Mouse (Mus musculus) kidney, adult 2 months (tissue): ENCODE measurements at regions not wholly inside any gene's neighbourhood (a gene's known extent, or its start where the extent isn't known, plus 50 kb on each side); places are given as distances from the start of the nearest gene placed in this dataset.

Experiments
- CTCF ChIP-seq: fragments of 200-500 bp; conservative IDR thresholded peaks from 2 replicates; pipeline ENCODE4 v1.5.1; 2011; ENCODE audit warnings: low read depth, mild to moderate bottlenecking, control low read depth, low read length, moderate library complexity, mixed read lengths; ENCODE audit not compliant: insufficient read depth, insufficient read length
- POLR2A ChIP-seq: fragments of 200-500 bp; IDR thresholded peaks from one replicate; pipeline ENCODE4 v1.6.1; 2011; ENCODE audit warnings: low read depth, low read length, control low read depth

DNA sequence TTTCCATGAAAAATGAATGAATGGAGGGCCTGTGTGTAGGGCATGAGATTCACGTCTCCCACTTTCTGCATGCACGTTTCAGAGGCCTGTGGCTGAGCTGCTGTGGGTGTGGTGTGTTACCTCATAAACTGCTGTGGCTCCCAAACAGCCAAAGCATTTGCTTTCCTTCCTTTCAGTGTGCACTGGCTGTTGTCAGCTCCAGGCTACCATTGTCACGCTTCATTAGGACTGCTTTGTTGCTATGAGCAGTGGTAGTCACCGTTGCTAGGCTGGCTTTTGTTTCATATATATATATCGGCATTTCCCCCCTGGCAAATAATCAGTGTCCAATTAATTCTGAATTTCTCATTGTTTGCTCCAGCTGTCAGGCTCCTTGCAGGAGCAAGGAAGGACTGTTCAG lies 251.9 kb upstream of the Wscd1 start:
- TF ChIP-seq CTCF = no peak
- TF ChIP-seq POLR2A = no peak
